Mouse (Mus musculus): ENCODE results near the gene Ccdc51. TPM values are rescaled to one million over a fixed set of nuclear protein-coding genes. Genes with fewer than 3 reads are reported as not detected.

Ccdc51 gene
- polyA plus RNA-seq, 1 experiment from 2014 or later = 12.9 TPM

DNA sequence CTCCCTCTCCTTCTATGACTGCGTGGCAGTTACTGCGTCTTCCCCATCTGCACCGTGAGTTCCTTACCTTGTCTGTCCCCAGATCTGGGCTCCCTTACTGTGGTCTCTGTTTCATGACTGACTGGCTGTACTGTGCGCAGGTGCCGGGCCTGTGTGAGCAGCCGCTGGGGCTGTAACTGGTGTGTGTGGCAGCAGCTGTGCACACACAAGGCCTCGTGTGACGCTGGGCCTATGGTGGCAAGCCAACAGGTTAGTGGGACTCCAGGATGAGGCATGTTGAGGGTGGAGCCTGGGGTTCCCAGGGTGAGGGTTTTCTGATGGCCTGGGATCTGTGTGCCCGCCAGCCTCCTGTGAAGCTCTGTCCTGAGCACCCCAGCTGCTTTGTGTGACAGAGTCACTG is 21.8 kb downstream of the Ccdc51 start:
- WGBS = 90% methylated on average over 9 of the region's 9 CpGs
- Histone ChIP-seq H3K36me3 (ENCODE audit: insufficient read depth, low read length) (peaks cover 37% of the 10 kb centered on the region), H3K27me3 (ENCODE audit: insufficient read depth, low read length) (no peaks in the 10 kb centered on the region), H3K4me2 (ENCODE audit: low read length) (no peak overlapping the region), H3K9ac (ENCODE audit: low read depth, low read length) (0 out of 2 replicates have a peak overlapping the region, but pooled peaks have one; percentile 23), H3K27ac (no peak overlapping the region), H3K4me3 (replicated peaks; ENCODE audit: low read depth, low read length) (no peak overlapping the region), H3K4me1 (replicated peaks; ENCODE audit: insufficient read depth, low read length) (peaks cover 23% of the 10 kb centered on the region), H3K9me3 (replicated peaks; ENCODE audit: low read length) (no peaks in the 10 kb centered on the region)
- no peak for DNase-seq (ENCODE audit: low spot score)
- ATAC-seq (replicated peaks; ENCODE audit: low FRiP score, low read depth) = no peak
- no peak for TF ChIP-seq CTCF (IDR thresholded peaks at IDR 0.05; ENCODE audit: low read depth)

- H3K9me3 ChIP-seq (replicated peaks; ENCODE audit: low read length) = no peaks in the 10 kb centered on the region
- WGBS = 66% methylated on average over 12 of the region's 12 CpGs
- DNase-seq (ENCODE audit: low spot score) (no peak), ATAC-seq (replicated peaks; ENCODE audit: low FRiP score, low read depth) (peak; percentile 11; the same call in 1 of the 2 replicates)
- H3K4me2 ChIP-seq (ENCODE audit: low read length) = no peak overlapping the region
- no peaks in the 10 kb centered on the region for H3K27me3 ChIP-seq (ENCODE audit: insufficient read depth, low read length)
- TF ChIP-seq CTCF (IDR thresholded peaks at IDR 0.05; ENCODE audit: low read depth) = no peak
- peaks cover 16% of the 10 kb centered on the region for H3K4me1 ChIP-seq (replicated peaks; ENCODE audit: insufficient read depth, low read length)
- peak overlapping the region; percentile 26; the same call in 1 of the 2 replicates for H3K27ac ChIP-seq
- H3K4me3 ChIP-seq (replicated peaks; ENCODE audit: low read depth, low read length) = no peak overlapping the region
- H3K36me3 ChIP-seq (ENCODE audit: insufficient read depth, low read length) = peaks cover 46% of the 10 kb centered on the region
- H3K9ac ChIP-seq (ENCODE audit: low read depth, low read length) = 0 out of 2 replicates have a peak overlapping the region, but pooled peaks have one; percentile 20
Observed at GRCm38 (mm10) chr9:109105011-109105410, 22.7 kb downstream of the Ccdc51 start.

DNA sequence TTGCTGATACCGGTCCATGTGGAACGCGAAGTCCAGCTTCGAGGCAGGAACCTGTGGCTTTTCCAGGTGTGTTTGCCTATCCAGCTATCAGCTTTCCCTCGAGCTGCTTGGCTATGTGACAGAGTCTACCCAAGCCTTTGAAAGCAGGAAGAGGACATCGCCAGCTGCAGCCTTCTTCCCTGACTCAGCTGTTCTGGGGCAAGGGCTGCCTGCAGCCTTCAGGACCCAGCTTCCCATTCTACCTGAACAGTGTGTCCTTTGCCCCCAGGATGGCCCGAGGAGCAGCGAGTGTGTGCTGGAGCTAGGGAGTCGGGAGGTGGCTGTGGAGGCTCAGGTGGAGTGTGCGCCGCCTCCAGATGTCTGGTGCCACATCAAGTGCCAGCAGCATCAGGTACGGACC is 23.4 kb downstream of the Ccdc51 start:
- Histone ChIP-seq H3K4me2 (ENCODE audit: low read length) (no peak overlapping the region), H3K27me3 (ENCODE audit: insufficient read depth, low read length) (no peaks in the 10 kb centered on the region), H3K27ac (peak overlapping the region; percentile 26; the same call in 1 of the 2 replicates), H3K9ac (ENCODE audit: low read depth, low read length) (no peak overlapping the region), H3K9me3 (replicated peaks; ENCODE audit: low read length) (no peaks in the 10 kb centered on the region), H3K4me1 (replicated peaks; ENCODE audit: insufficient read depth, low read length) (peaks cover 16% of the 10 kb centered on the region), H3K36me3 (ENCODE audit: insufficient read depth, low read length) (peaks cover 52% of the 10 kb centered on the region), H3K4me3 (replicated peaks; ENCODE audit: low read depth, low read length) (no peak overlapping the region)
- ATAC-seq (replicated peaks; ENCODE audit: low FRiP score, low read depth) = no peak
- TF ChIP-seq CTCF (IDR thresholded peaks at IDR 0.05; ENCODE audit: low read depth) = no peak
- 82% methylated on average over 12 of the region's 12 CpGs for WGBS
- DNase-seq (ENCODE audit: low spot score) = no peak

- ATAC-seq (replicated peaks; ENCODE audit: low FRiP score, low read depth) (peak; percentile 61), DNase-seq (ENCODE audit: low spot score) (peak; percentile 78)
- WGBS = 17% methylated on average over 5 of the region's 6 CpGs
- peaks cover 16% of the 10 kb centered on the region for H3K4me1 ChIP-seq (replicated peaks; ENCODE audit: insufficient read depth, low read length)
- H3K9me3 ChIP-seq (replicated peaks; ENCODE audit: low read length) = no peaks in the 10 kb centered on the region
- H3K9ac ChIP-seq (ENCODE audit: low read depth, low read length) = no peak overlapping the region
- H3K4me2 ChIP-seq (ENCODE audit: low read length) = peak overlapping the region; percentile 21; the same call in 1 of the 2 replicates
- H3K27me3 ChIP-seq (ENCODE audit: insufficient read depth, low read length) = no peaks in the 10 kb centered on the region
- peak overlapping the region; percentile 70 for H3K27ac ChIP-seq
- no peak for TF ChIP-seq CTCF (IDR thresholded peaks at IDR 0.05; ENCODE audit: low read depth)
- H3K4me3 ChIP-seq (replicated peaks; ENCODE audit: low read depth, low read length) = no peak overlapping the region
- peaks cover 62% of the 10 kb centered on the region for H3K36me3 ChIP-seq (ENCODE audit: insufficient read depth, low read length)
Observed at GRCm38 (mm10) chr9:109107341-109107740, 25.0 kb downstream of the Ccdc51 start.

DNA sequence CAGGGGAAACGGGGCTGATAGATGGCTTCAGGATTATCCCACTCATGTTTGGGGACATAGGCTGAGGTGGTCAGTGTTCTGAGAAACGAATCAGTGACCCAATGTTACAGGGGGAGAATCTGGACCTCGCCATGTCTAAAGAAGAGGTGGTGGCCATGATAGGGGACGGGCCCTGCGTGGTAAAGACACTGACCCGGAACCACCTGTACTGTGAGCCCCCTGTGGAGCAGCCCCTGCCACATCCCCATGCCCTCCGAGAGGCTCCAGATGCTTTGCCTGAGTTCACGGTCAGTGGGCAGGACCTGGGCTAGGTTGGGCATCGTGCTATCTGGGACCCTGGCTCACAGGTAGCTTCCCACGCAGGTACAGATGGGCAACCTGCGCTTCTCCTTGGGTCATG is 27.9 kb downstream of the Ccdc51 start:
- 90% methylated on average over 11 of the region's 11 CpGs for WGBS
- peaks cover 78% of the 10 kb centered on the region for H3K36me3 ChIP-seq (ENCODE audit: insufficient read depth, low read length)

GRCm38 (mm10) chr9:109111101-109111500 is 28.8 kb downstream of the Ccdc51 start:
- peaks cover 80% of the 10 kb centered on the region for H3K36me3 ChIP-seq (ENCODE audit: insufficient read depth, low read length)
- ATAC-seq (replicated peaks; ENCODE audit: low FRiP score, low read depth) = no peak
- no peak overlapping the region for H3K4me2 ChIP-seq (ENCODE audit: low read length)
- no peak for TF ChIP-seq CTCF (IDR thresholded peaks at IDR 0.05; ENCODE audit: low read depth)
- WGBS = 81% methylated on average over 4 of the region's 4 CpGs
- H3K27me3 ChIP-seq (ENCODE audit: insufficient read depth, low read length) = no peaks in the 10 kb centered on the region
- no peak overlapping the region for H3K4me3 ChIP-seq (replicated peaks; ENCODE audit: low read depth, low read length)
- no peak overlapping the region for H3K9ac ChIP-seq (ENCODE audit: low read depth, low read length)
- no peaks in the 10 kb centered on the region for H3K9me3 ChIP-seq (replicated peaks; ENCODE audit: low read length)
- no peak for DNase-seq (ENCODE audit: low spot score)
- H3K4me1 ChIP-seq (replicated peaks; ENCODE audit: insufficient read depth, low read length) = peaks cover 5% of the 10 kb centered on the region
- no peak overlapping the region for H3K27ac ChIP-seq

More for the DNA sequence above, 27.9 kb downstream of the Ccdc51 start:
- no peak overlapping the region for H3K4me3 ChIP-seq (replicated peaks; ENCODE audit: low read depth, low read length)
- H3K9me3 ChIP-seq (replicated peaks; ENCODE audit: low read length) = no peaks in the 10 kb centered on the region
- TF ChIP-seq CTCF (IDR thresholded peaks at IDR 0.05; ENCODE audit: low read depth) = no peak
- no peak overlapping the region for H3K27ac ChIP-seq
- no peak overlapping the region for H3K4me2 ChIP-seq (ENCODE audit: low read length)
- H3K27me3 ChIP-seq (ENCODE audit: insufficient read depth, low read length) = no peaks in the 10 kb centered on the region
- peaks cover 10% of the 10 kb centered on the region for H3K4me1 ChIP-seq (replicated peaks; ENCODE audit: insufficient read depth, low read length)
- no peak overlapping the region for H3K9ac ChIP-seq (ENCODE audit: low read depth, low read length)
- ATAC-seq (replicated peaks; ENCODE audit: low FRiP score, low read depth) = no peak
- DNase-seq (ENCODE audit: low spot score) = no peak

DNA sequence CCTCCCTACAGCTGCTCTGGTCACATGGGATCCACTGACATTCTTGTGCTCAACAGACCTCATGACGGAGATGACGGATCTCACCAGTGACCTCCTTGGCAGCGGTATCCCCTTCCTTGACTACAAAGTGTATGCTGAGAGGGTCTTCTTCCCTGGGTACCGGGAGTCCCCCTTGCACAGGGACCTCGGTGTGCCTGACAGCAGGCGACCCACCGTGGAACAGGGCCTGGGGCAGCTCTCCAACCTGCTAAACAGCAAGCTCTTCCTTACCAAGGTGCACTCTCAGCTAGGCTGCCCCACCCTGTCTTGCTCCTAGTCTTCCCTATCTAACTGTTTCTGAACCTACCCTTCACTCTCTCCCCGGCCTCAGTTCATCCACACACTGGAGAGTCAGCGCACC is 29.3 kb downstream of the Ccdc51 start:
- no peak for TF ChIP-seq CTCF (IDR thresholded peaks at IDR 0.05; ENCODE audit: low read depth)
- Histone ChIP-seq H3K27ac (no peak overlapping the region), H3K4me2 (ENCODE audit: low read length) (no peak overlapping the region), H3K4me1 (replicated peaks; ENCODE audit: insufficient read depth, low read length) (peaks cover under 1% of the 10 kb centered on the region; the same call in 1 of the 2 replicates), H3K36me3 (ENCODE audit: insufficient read depth, low read length) (peaks cover 80% of the 10 kb centered on the region), H3K27me3 (ENCODE audit: insufficient read depth, low read length) (no peaks in the 10 kb centered on the region), H3K9me3 (replicated peaks; ENCODE audit: low read length) (no peaks in the 10 kb centered on the region), H3K4me3 (replicated peaks; ENCODE audit: low read depth, low read length) (no peak overlapping the region), H3K9ac (ENCODE audit: low read depth, low read length) (no peak overlapping the region)
- ATAC-seq (replicated peaks; ENCODE audit: low FRiP score, low read depth) = no peak
- no peak for DNase-seq (ENCODE audit: low spot score)
- WGBS = 80% methylated on average over 9 of the region's 9 CpGs

All from kidney, postnatal 0 days (tissue).